Mouse (Mus musculus) ES-Bruce4 (cell line): ENCODE results near the gene Cobll1. TPM values are rescaled to one million over a fixed set of nuclear protein-coding genes. Genes with fewer than 3 reads are reported as not detected.

Experiments used
- H3K27ac ChIP-seq: 2 replicates; pipeline ENCODE4 v1.5.1; 2012; ENCODE audit warnings: low read length, inconsistent platforms; ENCODE audit not compliant: insufficient read depth
- H3K27me3 ChIP-seq: 2 replicates; pipeline ENCODE4 v1.6.1; 2012; ENCODE audit warnings: mild to moderate bottlenecking, low read length, inconsistent platforms; ENCODE audit not compliant: control insufficient read depth, poor library complexity, insufficient read depth, severe bottlenecking
- H3K36me3 ChIP-seq: 2 replicates; pipeline ENCODE4 v1.6.1; 2012; ENCODE audit warnings: inconsistent platforms, mild to moderate bottlenecking, low read length, moderate library complexity; ENCODE audit not compliant: control insufficient read depth, poor library complexity, insufficient read depth, severe bottlenecking
- H3K4me1 ChIP-seq: one replicate; pipeline ENCODE4 v1.8.1; 2011; ENCODE audit warnings: low read length; ENCODE audit not compliant: control insufficient read depth, insufficient read depth
- H3K4me3 ChIP-seq: 2 replicates; pipeline ENCODE4 v1.5.1; 2011; ENCODE audit warnings: low read depth, mild to moderate bottlenecking, low read length
- H3K9ac ChIP-seq: 2 replicates; pipeline ENCODE4 v1.6.1; 2012; ENCODE audit warnings: low read depth, mild to moderate bottlenecking, inconsistent platforms; ENCODE audit not compliant: poor library complexity, severe bottlenecking
- H3K9me3 ChIP-seq: replicated peaks from 2 replicates; pipeline ENCODE4 v1.6.1; 2012; ENCODE audit warnings: mild to moderate bottlenecking, low read length, inconsistent platforms; ENCODE audit not compliant: control insufficient read depth, poor library complexity, insufficient read depth, severe bottlenecking
- CTCF ChIP-seq: IDR thresholded peaks from one replicate; pipeline ENCODE4 v1.8.1; 2011; ENCODE audit warnings: low read depth, low read length
- EP300 ChIP-seq: IDR thresholded peaks from 2 replicates; pipeline ENCODE4 v1.6.1; 2011; ENCODE audit warnings: low read depth, low read length; ENCODE audit not compliant: insufficient read depth
- POLR2A ChIP-seq: IDR thresholded peaks from one replicate; pipeline ENCODE4 v1.8.1; 2011; ENCODE audit warnings: low read length; ENCODE audit not compliant: insufficient read depth
- polyA plus RNA-seq: library from polyadenylated mRNA; stranded (reverse); fragments of >200 nt; gene quantifications from 2 replicates; pipeline ENCODE4 v1.2.4, GENCODE M21; 2011; ENCODE audit warnings: low read depth; ENCODE audit not compliant: missing spikeins, insufficient read depth, insufficient read length

Cobll1 gene
- polyA plus RNA-seq, 1 experiment = 7.4 TPM

GRCm38 (mm10) chr2:65161715-65162114 lies 77.5 kb downstream of the Cobll1 start:
- H3K27me3 ChIP-seq = no peaks in the 10 kb centered on the region
- H3K36me3 ChIP-seq = no peaks in the 10 kb centered on the region
- H3K9ac ChIP-seq = no peak overlapping the region
- TF ChIP-seq CTCF (no peak), EP300 (no peak), POLR2A (no peak)
- no peak overlapping the region for H3K27ac ChIP-seq
- no peak overlapping the region for H3K4me3 ChIP-seq
- H3K4me1 ChIP-seq = no peaks in the 10 kb centered on the region
- no peaks in the 10 kb centered on the region for H3K9me3 ChIP-seq

GRCm38 (mm10) chr2:65157981-65158651 lies 81.1 kb downstream of the Cobll1 start:
- Histone ChIP-seq H3K27ac (no peak overlapping the region), H3K36me3 (no peaks in the 10 kb centered on the region), H3K9me3 (no peaks in the 10 kb centered on the region), H3K4me1 (no peaks in the 10 kb centered on the region), H3K9ac (no peak overlapping the region), H3K27me3 (no peaks in the 10 kb centered on the region), H3K4me3 (no peak overlapping the region)
- no peak for TF ChIP-seq CTCF
- TF ChIP-seq EP300 = no peak
- TF ChIP-seq POLR2A = no peak

- H3K4me1 ChIP-seq = no peaks in the 10 kb centered on the region
- H3K9ac ChIP-seq = no peak overlapping the region
- no peaks in the 10 kb centered on the region for H3K36me3 ChIP-seq
- H3K27me3 ChIP-seq = no peaks in the 10 kb centered on the region
- H3K27ac ChIP-seq = no peak overlapping the region
- no peak overlapping the region for H3K4me3 ChIP-seq
- H3K9me3 ChIP-seq = no peaks in the 10 kb centered on the region
- no peak for TF ChIP-seq CTCF
These were observed 81.9 kb downstream of the Cobll1 start for GRCm38 (mm10) chr2:65157325-65157724.

- Histone ChIP-seq H3K9ac (no peak overlapping the region), H3K27me3 (no peaks in the 10 kb centered on the region), H3K27ac (no peak overlapping the region), H3K4me3 (no peak overlapping the region), H3K4me1 (no peaks in the 10 kb centered on the region), H3K9me3 (no peaks in the 10 kb centered on the region), H3K36me3 (no peaks in the 10 kb centered on the region)
- no peak for TF ChIP-seq CTCF
- no peak for TF ChIP-seq POLR2A
- no peak for TF ChIP-seq EP300
These were observed 90.3 kb downstream of the Cobll1 start for GRCm38 (mm10) chr2:65148928-65149327.

- H3K9ac ChIP-seq = no peak overlapping the region
- H3K27me3 ChIP-seq = no peaks in the 10 kb centered on the region
- H3K27ac ChIP-seq = no peak overlapping the region
- no peaks in the 10 kb centered on the region for H3K9me3 ChIP-seq
- TF ChIP-seq CTCF = no peak
- no peak for TF ChIP-seq EP300
- no peak for TF ChIP-seq POLR2A
- H3K36me3 ChIP-seq = no peaks in the 10 kb centered on the region
- no peaks in the 10 kb centered on the region for H3K4me1 ChIP-seq
- H3K4me3 ChIP-seq = no peak overlapping the region
These were observed 91.8 kb downstream of the Cobll1 start for GRCm38 (mm10) chr2:65147431-65147830.

GRCm38 (mm10) chr2:65145421-65146117 lies 93.6 kb downstream of the Cobll1 start:
- H3K9ac ChIP-seq = no peak overlapping the region
- no peak overlapping the region for H3K4me3 ChIP-seq
- no peaks in the 10 kb centered on the region for H3K36me3 ChIP-seq
- TF ChIP-seq CTCF = peak; percentile 20
- TF ChIP-seq EP300 = no peak
- no peaks in the 10 kb centered on the region for H3K4me1 ChIP-seq
- no peak overlapping the region for H3K27ac ChIP-seq
- H3K27me3 ChIP-seq = no peaks in the 10 kb centered on the region
- H3K9me3 ChIP-seq = no peaks in the 10 kb centered on the region
